Mouse (Mus musculus) hematopoietic stem cell, adult 5-6 weeks (primary cell): ENCODE data around the gene Slit3. TPM values are rescaled to one million over a fixed set of nuclear protein-coding genes. Genes with fewer than 3 reads are reported as not detected.

Experiments
- ATAC-seq, 2 experiments: fragments of 125-278 bp in 1 of 2; replicated peaks in 1 of 2; 2 replicates each; pipeline ENCODE4 v1.8.0; 2016 to 2017; ENCODE audit warnings: inconsistent platforms in 2 of 2, mild to moderate bottlenecking in 2 of 2, moderate number of reproducible peaks in 2 of 2, low read depth in 1 of 2, moderate TSS enrichment in 1 of 2; ENCODE audit not compliant: low FRiP score in 2 of 2, poor library complexity in 2 of 2, severe bottlenecking in 2 of 2, insufficient read depth in 1 of 2, low TSS enrichment in 1 of 2
- total RNA-seq: library from RNA; stranded (forward); fragments of 172-1452, 232-1000 nt; gene quantifications from 2 replicates; pipeline ENCODE4 v1.2.3, GENCODE M21; 2017

The Slit3 gene
- total RNA-seq, 1 experiment from 2014 or later, result not detected

GRCm38 (mm10) chr11:35241379-35241778 lies 120.4 kb downstream of the Slit3 start:
- no peak for ATAC-seq

GRCm38 (mm10) chr11:35243597-35243996 lies 122.6 kb downstream of the Slit3 start:
- ATAC-seq, result no peak

GRCm38 (mm10) chr11:35244526-35244925 lies 123.5 kb downstream of the Slit3 start:
- no peak for ATAC-seq

GRCm38 (mm10) chr11:35246623-35247022 lies 125.6 kb downstream of the Slit3 start:
- ATAC-seq, result no peak

- ATAC-seq, result no peak
These were observed 127.1 kb downstream of the Slit3 start for GRCm38 (mm10) chr11:35248088-35248487.

GRCm38 (mm10) chr11:35250871-35251418 lies 129.9 kb downstream of the Slit3 start:
- no peak for ATAC-seq

- no peak for ATAC-seq
These were observed 130.9 kb downstream of the Slit3 start for GRCm38 (mm10) chr11:35251910-35252309.

- no peak for ATAC-seq
These were observed 136.3 kb downstream of the Slit3 start for GRCm38 (mm10) chr11:35257351-35257750.

GRCm38 (mm10) chr11:35261562-35262087 lies 140.6 kb downstream of the Slit3 start:
- no peak for ATAC-seq

- ATAC-seq, result no peak
These were observed 141.4 kb downstream of the Slit3 start for GRCm38 (mm10) chr11:35262289-35262941.

- ATAC-seq, result no peak
These were observed 143.7 kb downstream of the Slit3 start for GRCm38 (mm10) chr11:35264749-35265148.

- ATAC-seq, result no peak
These were observed 149.4 kb downstream of the Slit3 start for GRCm38 (mm10) chr11:35270396-35270795.

- no peak for ATAC-seq
These were observed 152.4 kb downstream of the Slit3 start for GRCm38 (mm10) chr11:35273416-35273815.

- no peak for ATAC-seq
These were observed 153.0 kb downstream of the Slit3 start for GRCm38 (mm10) chr11:35274036-35274435.

- no peak for ATAC-seq
These were observed 154.3 kb downstream of the Slit3 start for GRCm38 (mm10) chr11:35275300-35275699.

- no peak for ATAC-seq
These were observed 155.0 kb downstream of the Slit3 start for GRCm38 (mm10) chr11:35276001-35276400.

GRCm38 (mm10) chr11:35278128-35278769 lies 157.2 kb downstream of the Slit3 start:
- ATAC-seq, result no peak

- ATAC-seq, result no peak
These were observed 159.8 kb downstream of the Slit3 start for GRCm38 (mm10) chr11:35280826-35281225.
